Mouse (Mus musculus) embryo, embryonic 11.5 days (tissue): ENCODE data around the gene Cep128.

Source experiments
- DNase-seq: peaks from one replicate; pipeline ENCODE4 v3.0.0-alpha.2; 2012; ENCODE audit warnings: low read depth, low spot score

The Cep128 gene

DNA sequence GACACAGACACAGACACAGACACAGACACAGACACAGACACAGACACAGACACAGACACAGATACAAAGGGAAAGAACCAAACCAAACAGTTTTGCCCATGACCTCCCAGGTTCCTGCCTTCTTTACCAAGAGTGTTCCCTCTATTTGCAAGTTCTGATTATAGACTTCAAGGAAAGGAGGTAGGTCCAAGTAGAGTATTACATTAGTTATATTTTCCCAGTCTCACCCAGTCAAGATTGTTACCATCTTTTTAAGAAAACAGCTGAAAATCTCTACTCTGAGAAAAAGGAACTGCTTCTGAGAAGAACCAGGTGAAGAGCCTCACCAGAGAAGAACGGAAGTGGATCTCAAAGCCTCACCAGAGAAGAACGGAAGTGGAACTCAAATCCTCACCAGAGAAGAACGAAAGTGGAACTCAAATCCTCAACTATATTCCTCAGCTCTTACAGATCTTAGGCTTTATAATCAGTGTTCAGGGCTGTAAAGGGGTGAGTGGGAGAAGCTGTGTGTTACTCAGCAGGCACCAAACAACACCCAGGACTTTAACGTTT is 200.8 kb downstream of the Cep128 start:
- no peak for DNase-seq

DNA sequence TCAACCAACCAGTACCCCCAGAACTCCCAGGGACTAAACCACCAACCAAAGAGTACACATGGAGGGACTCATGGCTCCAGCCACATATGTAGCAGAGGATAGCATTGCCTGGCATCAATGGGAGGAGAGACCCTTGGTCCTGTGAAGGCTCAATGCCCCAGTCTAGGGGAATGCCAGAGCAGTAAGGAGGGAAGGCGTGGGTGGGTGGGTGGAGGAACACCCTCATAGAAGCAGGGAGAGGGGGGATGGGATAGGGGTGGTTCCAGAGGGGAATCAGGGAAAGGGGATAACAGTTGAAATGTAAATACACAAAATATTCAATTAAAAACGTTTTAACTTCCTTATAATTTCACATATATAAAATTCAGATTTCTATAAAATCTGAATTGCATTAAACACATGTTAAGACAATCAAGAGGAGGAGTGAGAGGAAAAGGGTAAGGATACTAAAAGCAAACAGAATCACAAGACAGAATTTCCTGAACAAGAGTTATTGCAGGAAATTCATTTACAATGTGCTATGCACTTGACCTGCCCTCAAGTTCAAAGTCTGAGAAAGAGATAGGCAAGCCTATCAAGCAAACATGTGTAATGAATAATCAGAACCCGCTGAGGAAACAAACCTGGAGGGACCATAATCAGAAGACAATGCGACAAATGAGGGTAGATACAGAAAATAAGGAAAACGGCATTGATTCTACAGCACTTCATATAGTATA is 207.2 kb downstream of the Cep128 start:
- DNase-seq: no peak

DNA sequence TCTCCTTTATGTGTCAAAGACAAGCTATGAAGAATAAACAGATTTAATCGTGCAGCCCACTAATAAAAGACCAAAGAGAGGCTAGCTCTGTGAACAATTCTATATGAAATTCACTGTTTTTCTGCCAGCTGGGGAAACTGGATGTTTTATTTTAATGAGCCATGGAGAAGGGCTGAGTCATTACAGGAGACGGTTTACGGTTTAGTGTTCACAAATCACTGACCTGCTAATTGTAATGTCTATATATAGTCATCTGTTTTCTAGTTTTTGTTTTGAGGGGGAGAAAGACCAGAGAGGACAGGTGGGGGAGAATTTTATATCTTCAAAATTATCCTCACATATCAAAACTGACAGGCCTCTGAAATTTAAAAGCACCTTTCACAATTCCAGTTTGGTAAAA is 212.6 kb downstream of the Cep128 start:
- DNase-seq: no peak

DNA sequence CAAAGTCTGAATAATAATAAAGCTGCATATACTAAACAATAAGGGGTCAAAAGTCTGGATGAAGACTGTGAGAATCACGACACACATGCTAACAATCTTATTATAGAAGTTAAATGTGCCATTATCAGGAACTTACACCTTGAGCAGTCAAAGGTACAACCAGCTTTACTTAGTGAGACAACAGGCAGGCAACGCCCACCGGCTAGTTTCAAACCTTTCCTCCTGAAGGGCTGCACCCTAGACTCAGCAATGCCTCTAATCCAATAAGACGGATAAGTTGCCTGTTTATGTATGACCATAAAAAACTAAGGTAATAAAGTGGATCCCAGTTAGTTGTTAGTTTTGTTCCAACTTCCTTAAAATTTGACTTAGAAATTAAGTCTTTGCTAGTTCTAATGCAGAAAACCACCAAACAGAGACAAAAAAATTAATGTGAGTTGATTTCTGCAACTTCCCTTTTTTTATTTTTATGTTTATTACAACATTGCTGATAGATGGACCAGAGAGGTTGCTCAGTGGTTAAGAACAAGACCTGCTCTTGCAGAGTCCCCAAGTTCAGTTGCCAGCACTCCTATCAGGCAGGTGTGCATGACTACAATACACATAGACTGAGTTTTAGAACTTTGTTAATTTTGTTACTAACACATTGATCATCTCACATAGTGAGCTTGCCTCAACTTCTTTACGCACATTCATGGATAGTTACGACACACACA is 223.0 kb downstream of the Cep128 start:
- no peak for DNase-seq

DNA sequence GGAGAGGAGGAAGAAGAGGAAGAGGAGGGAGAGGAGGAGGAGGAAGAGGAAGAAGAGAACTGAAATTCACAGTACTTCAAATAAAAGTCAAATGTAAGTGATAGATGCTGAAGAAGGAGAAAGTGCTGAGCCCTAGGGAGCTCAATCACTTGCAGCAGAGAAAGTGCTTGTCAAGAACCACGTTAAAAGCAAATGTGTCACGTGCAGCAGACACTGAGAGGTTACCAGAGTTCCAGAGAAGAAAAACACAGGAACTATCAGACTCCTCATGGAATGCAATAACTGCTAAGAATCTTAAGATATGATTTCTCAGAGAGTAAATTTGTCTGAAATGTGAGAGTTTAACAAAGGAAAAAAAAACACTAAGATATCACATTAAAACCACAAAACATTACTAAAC is 225.7 kb downstream of the Cep128 start:
- DNase-seq: no peak

DNA sequence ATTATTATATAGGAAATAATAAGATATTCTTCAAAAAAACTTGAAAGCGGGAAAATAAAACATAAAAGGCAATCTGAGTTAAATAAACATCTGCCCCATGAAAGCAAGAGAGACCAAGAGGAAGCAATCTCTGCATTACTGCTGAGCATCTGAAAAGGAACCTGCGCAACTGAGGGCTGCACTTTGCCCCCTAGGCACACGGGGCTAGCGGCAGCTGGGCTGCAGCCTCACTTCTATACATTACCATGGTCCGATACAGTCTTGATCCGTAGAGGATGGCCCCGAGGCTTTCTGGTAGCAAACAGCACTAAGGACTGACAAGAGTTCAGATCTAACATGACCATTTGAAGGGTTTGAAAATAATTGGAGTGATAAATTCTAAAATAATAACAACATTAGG is 230.2 kb downstream of the Cep128 start:
- no peak for DNase-seq

DNA sequence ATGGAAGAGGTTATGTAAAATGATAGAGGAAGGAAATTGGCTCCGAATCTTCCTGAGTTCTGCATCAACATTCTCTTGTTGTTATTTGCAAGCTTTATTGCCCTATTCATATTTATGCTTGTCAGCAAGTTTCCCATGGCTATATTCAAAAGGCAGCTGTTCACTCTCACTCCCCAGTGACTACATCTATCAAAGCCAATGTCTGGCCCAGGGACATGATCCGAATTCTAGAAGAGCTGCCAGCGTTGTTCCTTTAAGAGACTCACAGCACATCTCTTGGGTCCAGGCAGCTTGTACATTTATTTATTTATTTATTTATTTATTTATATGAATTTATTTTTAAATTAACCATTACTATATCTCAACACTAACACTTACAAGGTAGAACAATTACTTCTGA is 235.1 kb downstream of the Cep128 start:
- no peak for DNase-seq

DNA sequence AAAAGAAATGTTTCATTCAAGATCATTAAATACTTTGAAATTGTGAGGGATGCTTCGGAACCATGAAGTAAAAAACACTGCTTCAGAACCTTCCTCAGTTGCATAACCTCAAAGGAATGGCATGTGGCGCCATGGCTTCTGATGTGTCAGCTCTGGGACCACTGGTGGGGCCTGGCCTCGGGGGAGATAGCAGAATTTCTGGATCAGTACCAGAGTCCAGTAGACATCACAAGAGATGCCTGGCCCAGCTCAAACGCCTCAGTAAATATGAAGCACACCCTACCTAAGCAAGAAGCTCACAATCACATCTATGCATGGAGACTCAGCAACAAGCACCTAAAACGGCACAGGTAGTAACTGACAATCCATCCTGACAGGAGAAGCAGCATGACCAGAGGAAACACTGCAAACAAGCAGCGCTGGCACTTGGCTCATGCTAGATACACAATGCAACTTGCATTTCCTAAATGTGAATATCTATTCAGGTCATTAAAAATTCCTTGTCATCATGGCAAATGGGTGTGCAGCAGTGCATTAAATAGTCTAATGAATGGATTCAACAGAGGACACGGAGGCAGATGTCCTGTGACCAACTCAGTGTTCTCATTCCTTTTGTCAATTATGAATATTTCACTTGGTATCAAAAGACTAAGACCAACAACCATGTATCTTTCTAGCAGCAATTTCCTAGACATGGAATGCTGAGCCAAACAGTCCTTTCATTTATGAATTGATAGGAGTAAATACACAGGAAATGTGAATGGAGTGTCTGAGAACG is 249.3 kb downstream of the Cep128 start:
- no peak for DNase-seq

DNA sequence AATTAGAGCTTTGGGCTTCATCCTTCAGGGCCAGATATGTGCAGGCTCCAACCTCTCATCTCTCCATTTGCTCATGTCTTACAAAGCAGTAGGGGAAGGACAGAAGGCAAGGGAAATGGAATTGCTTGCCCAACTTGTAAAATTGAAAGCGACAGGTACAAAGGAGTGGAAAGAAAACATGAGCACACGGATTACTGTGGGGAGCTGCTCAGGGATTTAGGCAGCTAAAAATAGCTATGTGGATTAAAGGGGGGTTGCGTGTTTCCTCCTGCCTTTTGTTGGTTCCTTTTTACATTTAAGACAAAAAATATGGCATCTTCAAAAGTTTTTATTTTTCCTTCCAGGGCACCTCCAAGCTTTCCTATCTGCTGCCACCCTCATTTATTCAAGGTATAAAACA is 269.2 kb downstream of the Cep128 start:
- no peak for DNase-seq

DNA sequence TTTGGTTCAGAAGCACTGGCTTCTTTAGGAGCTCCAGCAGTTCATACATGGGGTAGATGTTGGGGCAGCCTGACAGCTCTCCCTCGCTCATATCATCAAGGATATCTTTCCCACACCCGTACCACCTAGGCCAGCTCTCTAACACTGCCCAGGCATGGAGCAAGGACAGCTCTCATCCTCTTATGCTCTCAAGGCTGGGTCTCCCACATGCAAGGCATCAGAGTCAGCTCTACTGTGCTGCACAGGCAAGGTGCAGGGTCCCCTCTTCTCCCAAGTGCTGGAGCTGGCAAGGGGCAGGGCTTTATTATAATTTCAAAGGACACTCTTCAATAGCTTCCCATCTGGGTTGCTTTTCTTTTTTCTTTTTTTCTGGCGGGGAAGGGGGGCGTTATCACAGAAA is 280.9 kb downstream of the Cep128 start:
- DNase-seq: no peak

DNA sequence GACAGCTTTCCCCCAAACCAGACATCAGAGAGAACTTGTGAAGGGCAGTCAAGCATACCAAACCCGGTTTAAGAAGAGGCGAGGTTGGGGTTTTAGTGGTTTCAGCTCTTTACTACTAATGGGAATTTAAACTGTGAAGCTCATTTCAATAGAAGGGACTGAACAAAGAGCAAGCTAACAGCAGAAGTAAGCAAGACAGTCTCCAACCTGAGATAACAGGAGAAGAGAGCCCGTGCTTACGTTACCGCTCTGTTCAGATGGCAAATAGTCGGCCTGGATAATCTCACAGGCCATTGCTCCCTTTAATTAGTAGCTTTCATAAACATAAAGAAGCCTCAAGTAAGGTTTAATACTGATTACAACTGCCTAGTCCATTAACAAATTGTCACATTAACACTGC is 286.3 kb downstream of the Cep128 start:
- no peak for DNase-seq

DNA sequence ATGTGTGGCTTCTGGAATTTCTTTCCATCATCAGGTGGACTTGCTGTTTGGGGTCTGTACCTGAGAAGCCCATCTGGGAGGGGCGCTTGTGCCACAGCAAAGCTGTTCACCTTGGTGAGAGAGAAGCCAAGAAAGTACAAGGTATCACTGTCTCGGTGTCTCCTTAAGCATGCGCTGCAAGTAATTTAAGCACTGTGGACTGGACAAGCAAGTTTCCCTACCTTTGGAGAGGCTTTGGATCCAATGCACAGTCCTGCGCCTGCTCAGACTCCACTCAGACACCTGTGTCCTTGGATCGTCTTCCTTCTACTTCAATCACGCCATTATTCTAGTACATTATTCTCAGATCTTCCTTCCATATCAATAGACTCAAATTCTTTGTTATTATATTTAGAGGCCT is 288.0 kb downstream of the Cep128 start:
- DNase-seq: no peak

DNA sequence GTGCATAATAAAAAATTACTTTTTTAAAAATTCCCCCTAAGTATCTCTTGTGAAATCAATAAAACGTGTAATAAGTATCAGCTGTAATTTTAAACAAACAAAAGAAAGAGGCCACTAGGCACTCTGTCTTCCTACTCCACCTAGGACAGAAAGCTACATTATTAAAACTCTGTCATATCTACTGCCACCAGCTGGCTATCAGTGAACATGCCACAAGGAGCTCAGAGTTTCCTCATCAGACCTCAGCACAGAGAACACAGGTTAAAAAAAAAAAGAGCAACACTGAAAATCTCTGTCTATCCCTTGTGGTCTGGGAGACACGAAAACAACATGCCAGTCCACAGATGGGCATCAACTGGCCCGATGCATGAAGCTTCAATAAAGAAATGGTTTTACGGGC is 295.9 kb downstream of the Cep128 start:
- DNase-seq: no peak

DNA sequence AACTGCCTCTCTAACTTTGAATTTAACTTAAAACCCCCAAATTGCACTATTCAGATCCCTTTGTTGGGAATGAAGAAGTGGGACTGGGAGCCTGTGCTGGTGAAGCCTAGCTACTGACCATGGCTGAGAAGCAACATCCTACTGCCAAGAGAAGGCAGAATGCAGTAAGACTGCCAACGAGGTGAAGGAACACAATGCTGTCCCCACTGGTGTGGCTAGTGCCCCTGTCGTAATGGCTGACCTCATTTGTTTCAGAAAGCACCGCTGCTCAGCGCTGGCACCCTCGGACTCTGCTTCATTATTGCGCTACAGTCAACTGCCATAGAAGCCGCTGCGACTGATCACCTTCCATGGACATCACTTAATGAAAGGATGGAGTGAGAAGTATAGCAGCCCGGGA is 298.2 kb downstream of the Cep128 start:
- no peak for DNase-seq

DNA sequence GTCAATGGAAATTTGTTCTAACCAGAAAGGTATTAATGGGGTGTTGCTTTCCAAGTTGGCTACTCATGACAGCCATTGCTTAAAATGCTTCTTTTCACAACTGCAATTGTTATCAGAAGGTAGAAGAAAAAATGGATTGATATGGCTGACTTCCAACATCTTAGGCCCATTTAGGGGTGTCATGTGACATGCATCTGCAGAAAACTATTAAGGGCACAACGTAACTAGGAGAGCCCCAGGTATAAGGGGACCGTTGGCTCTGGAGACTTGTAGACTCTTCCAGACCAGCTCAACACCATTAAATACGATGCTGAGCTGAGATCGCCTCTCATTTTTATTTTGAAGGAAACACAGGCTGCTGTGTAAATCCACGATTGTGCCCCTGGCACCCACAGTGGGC is 308.6 kb downstream of the Cep128 start:
- no peak for DNase-seq

DNA sequence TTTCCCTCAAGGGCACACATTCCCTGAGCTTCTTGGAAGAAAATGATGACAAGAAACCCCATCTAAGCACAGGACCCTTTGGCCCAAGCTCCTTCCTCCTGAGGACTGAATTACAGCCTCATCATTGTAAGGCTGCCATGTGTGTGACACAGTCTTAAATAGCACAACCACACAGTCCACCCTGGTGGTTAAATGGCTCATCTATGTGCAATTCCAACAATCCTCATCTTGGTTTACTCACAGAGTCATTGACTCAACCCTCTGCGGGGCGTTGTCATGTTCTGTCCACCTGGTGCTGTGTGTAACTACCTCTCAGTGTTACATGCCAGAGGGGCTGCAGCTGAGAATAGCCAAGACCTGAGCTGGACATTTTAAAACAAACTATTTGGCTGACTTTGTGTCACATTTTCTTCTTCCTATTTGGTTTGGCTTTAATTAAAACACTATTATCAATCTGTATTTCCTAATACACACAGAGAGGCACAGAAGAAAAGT is 313.6 kb downstream of the Cep128 start:
- DNase-seq: no peak

DNA sequence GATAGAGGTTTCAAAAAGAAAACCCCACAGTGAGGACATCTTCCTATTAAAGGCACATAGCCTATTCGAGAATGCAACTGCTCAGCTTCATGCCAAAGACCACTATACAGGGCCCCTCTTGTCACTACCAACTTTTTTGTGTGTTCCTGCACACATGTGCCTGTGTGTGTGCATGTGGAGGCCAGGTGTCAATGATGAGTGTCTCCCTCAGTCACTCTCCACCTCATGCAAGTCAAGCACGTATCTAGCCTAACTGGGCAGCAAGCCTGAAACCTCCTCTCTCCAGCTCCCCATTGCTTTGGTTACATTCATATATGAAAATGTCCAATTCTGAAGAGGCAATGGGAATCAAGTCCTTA is 317.1 kb downstream of the Cep128 start:
- no peak for DNase-seq

DNA sequence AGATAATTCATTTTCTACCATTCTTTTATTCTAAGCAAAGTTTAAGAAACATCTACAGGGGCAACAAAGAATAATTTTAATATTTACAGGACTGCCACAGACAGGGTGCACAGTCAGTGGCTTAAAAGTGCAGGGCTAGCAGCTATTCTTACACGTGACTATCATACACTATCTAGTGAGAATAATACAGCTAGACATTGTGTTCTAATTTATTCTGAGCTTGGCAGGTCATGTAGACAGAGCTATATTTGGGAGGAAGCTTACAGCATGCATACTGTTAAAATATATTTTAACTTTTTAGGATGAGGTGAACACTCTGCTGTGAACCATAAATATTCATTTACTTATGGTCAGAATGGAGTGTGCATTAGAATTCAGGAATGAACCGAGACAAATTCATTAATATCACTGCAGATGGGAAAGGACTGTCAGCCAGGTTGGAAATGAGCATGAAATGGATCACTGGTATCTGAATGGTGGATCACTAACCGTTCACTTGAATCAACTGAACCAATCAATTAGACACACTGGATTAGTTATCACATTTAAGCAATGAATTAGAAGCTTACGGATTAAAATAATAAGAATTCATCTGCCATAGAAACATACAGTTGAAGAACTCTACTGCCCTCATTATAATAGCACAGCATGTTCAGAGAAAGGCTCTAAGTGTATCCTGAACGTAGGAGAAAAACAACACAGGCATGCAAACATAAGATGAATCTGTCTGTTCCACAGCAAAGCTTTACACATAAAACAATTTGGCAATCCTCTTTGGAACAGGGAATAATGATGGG is 317.7 kb downstream of the Cep128 start:
- DNase-seq: no peak

DNA sequence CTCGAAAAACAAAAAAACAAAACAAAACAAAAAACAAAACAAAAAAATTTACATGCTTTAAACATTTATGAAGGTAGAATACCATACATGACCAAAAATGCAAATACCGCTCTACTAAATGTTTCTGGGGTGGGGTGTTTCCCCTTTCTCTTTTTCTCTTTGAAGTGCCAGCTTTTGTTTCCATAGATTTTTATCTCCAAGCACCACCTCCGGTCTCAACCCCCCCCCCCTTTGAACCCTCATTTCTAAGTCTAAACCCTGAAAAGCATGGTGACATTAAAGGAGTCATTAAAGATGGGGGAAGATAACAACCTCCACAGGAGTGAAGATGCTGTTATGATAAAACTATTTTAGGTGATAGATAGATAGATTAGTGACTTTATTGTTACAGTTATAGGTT is 318.8 kb downstream of the Cep128 start:
- no peak for DNase-seq

DNA sequence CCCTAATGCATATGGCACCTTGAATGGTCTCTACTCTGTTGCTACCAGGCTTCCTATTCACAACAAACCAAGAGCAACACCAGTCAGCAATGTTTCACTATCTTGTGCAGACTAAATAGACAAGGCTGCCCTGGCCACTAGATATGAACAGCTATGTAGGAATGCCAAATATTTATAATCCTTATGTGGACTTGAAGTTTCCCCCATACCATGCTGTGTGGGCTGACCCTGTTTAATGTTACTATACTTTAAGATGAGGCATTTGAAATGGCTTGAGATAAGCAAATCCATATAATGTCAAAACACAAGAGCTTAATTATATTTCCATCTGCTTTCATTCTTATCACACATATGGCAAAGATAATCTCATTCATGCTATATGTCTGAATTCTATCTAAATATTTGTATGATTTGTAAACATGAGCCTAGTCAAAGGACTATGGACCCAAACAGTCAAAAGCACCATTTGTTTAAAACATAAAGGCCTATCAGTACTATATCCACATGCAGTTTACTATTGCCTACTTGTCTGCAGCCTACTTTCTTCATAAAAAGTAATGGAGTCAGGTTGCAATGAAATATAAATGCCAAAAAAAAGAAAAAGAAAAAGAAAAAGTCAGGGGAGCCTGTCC is 319.7 kb downstream of the Cep128 start:
- no peak for DNase-seq
